Mouse (Mus musculus): ENCODE measurements around the gene Cacna1d. TPM values are rescaled to one million over a fixed set of nuclear protein-coding genes. Genes with fewer than 3 reads are reported as not detected.

Gene Cacna1d
- total and polyA plus RNA-seq, 2 experiments from 2014 or later: 8.9 to 44.3 TPM

- H3K9ac ChIP-seq (replicated peaks; ENCODE audit: low read length, poor library complexity, severe bottlenecking): no peak overlapping the region
- ATAC-seq (ENCODE audit: low FRiP score) (no peak), DNase-seq (ENCODE audit: low spot score) (no peak)
- no peak for TF ChIP-seq CTCF (IDR thresholded peaks at IDR 0.05)
- no peak overlapping the region for H3K27ac ChIP-seq (ENCODE audit: low read depth, low read length)
- H3K4me2 ChIP-seq (ENCODE audit: low read depth, low read length, poor library complexity, severe bottlenecking): no peak overlapping the region
- 81% methylated on average over 4 of the region's 4 CpGs for WGBS
- H3K4me1 ChIP-seq (ENCODE audit: insufficient read depth, low read length): no peaks in the 10 kb centered on the region
- no peaks in the 10 kb centered on the region for H3K36me3 ChIP-seq (ENCODE audit: insufficient read depth, low read length)
- no peaks in the 10 kb centered on the region for H3K9me3 ChIP-seq (ENCODE audit: low read length)
- H3K27me3 ChIP-seq (ENCODE audit: insufficient read depth, low read length): no peaks in the 10 kb centered on the region
- H3K4me3 ChIP-seq (ENCODE audit: low read depth, low read length): no peak overlapping the region
These were observed 271.4 kb downstream of the Cacna1d start for GRCm38 (mm10) chr14:30219851-30220250.

DNA sequence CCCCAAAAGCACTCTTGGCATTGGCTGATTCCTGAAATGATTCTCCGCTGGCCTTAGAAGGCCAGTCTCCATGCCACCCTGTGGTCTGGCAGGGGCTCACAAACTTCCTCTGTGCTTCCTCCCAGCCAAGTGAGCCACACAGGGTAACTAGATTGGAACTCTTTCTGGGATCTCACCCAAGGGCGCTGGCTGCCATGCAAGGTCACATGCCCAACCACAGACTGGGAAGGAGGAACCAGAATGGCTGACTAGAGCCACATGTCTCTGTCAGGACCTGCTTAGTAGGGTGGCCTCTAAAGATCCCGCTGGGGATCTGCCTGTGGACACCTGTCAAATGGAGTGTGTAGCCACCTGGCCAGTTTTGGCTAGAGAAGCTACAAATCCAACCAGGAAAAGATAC lies 273.1 kb downstream of the Cacna1d start:
- Histone ChIP-seq H3K4me2 (ENCODE audit: low read depth, low read length, poor library complexity, severe bottlenecking) (no peak overlapping the region), H3K27me3 (ENCODE audit: insufficient read depth, low read length) (no peaks in the 10 kb centered on the region), H3K36me3 (ENCODE audit: insufficient read depth, low read length) (no peaks in the 10 kb centered on the region), H3K4me1 (ENCODE audit: insufficient read depth, low read length) (no peaks in the 10 kb centered on the region), H3K27ac (ENCODE audit: low read depth, low read length) (no peak overlapping the region), H3K9me3 (ENCODE audit: low read length) (no peaks in the 10 kb centered on the region), H3K4me3 (ENCODE audit: low read depth, low read length) (no peak overlapping the region), H3K9ac (replicated peaks; ENCODE audit: low read length, poor library complexity, severe bottlenecking) (no peak overlapping the region)
- no peak for TF ChIP-seq CTCF (IDR thresholded peaks at IDR 0.05)
- 79% methylated on average over 3 of the region's 3 CpGs for WGBS
- ATAC-seq (ENCODE audit: low FRiP score) (peak; percentile 49; the same call in 1 of the 2 replicates), DNase-seq (ENCODE audit: low spot score) (peak; percentile 61)

- no peak overlapping the region for H3K27ac ChIP-seq (ENCODE audit: low read depth, low read length)
- no peak for ATAC-seq (ENCODE audit: low FRiP score)
- H3K4me2 ChIP-seq (ENCODE audit: low read depth, low read length, poor library complexity, severe bottlenecking): no peak overlapping the region
- no peaks in the 10 kb centered on the region for H3K4me1 ChIP-seq (ENCODE audit: insufficient read depth, low read length)
- H3K9me3 ChIP-seq (ENCODE audit: low read length): no peaks in the 10 kb centered on the region
- H3K36me3 ChIP-seq (ENCODE audit: insufficient read depth, low read length): no peaks in the 10 kb centered on the region
- TF ChIP-seq CTCF (IDR thresholded peaks at IDR 0.05): peak; percentile 52
- no peak overlapping the region for H3K9ac ChIP-seq (replicated peaks; ENCODE audit: low read length, poor library complexity, severe bottlenecking)
- H3K4me3 ChIP-seq (ENCODE audit: low read depth, low read length): no peak overlapping the region
- DNase-seq (ENCODE audit: low spot score): peak; percentile 57
- no peaks in the 10 kb centered on the region for H3K27me3 ChIP-seq (ENCODE audit: insufficient read depth, low read length)
- WGBS: 74% methylated on average over 2 of the region's 2 CpGs
These were observed 274.1 kb downstream of the Cacna1d start for GRCm38 (mm10) chr14:30217124-30217523.

GRCm38 (mm10) chr14:30208156-30208555 lies 283.1 kb downstream of the Cacna1d start:
- Histone ChIP-seq H3K4me1 (ENCODE audit: insufficient read depth, low read length) (peaks cover 2% of the 10 kb centered on the region; the same call in 1 of the 2 replicates), H3K36me3 (ENCODE audit: insufficient read depth, low read length) (no peaks in the 10 kb centered on the region), H3K9ac (replicated peaks; ENCODE audit: low read length, poor library complexity, severe bottlenecking) (no peak overlapping the region), H3K4me2 (ENCODE audit: low read depth, low read length, poor library complexity, severe bottlenecking) (no peak overlapping the region), H3K4me3 (ENCODE audit: low read depth, low read length) (no peak overlapping the region), H3K27ac (ENCODE audit: low read depth, low read length) (no peak overlapping the region), H3K27me3 (ENCODE audit: insufficient read depth, low read length) (no peaks in the 10 kb centered on the region), H3K9me3 (ENCODE audit: low read length) (no peaks in the 10 kb centered on the region)
- DNase-seq (ENCODE audit: low spot score): no peak
- TF ChIP-seq CTCF (IDR thresholded peaks at IDR 0.05): no peak
- ATAC-seq (ENCODE audit: low FRiP score): no peak

DNA sequence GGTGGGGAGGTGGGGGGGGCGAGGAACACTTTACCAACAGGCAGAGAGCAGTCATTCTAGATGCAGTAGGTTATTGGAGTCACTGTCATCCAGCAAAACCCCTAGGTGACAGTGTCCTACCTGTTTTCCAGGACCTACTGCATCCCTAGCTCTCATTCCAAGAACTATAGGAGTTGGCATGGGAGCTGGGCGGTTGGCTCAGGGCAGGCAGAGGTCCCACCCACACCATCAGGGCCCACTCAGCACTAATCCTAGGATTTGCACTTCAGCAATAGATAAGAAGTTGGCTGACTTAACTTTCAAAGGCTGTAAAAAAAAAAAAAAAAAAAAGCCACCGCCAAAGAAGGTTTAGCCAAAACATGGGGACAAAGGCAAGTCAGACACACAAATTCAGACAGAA lies 285.4 kb downstream of the Cacna1d start:
- no peak for ATAC-seq (ENCODE audit: low FRiP score)
- WGBS: 46% methylated on average over 3 of the region's 3 CpGs
- TF ChIP-seq CTCF (IDR thresholded peaks at IDR 0.05): no peak

DNA sequence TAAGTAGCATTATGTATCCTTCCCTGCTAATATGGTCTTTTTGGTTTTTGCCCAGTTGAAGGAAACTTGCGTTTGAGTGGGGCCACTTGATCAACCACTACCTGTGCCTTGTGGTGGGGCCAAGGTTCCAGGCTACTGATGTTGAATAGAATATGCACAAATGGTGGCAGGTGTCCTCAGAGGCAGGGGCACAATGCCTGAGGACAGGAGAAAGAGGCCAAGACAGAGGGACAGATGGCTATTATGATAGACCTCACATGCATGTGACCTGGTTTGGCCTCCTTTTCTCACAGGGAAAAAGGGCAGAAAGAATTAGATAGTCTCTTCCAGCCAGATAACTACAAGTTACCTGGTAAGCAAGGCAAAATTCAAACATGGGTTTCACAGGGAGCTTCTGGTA lies 286.7 kb downstream of the Cacna1d start:
- Histone ChIP-seq H3K27me3 (ENCODE audit: insufficient read depth, low read length) (no peaks in the 10 kb centered on the region), H3K4me1 (ENCODE audit: insufficient read depth, low read length) (peaks cover 2% of the 10 kb centered on the region; the same call in 1 of the 2 replicates), H3K27ac (ENCODE audit: low read depth, low read length) (no peak overlapping the region), H3K4me3 (ENCODE audit: low read depth, low read length) (no peak overlapping the region), H3K9me3 (ENCODE audit: low read length) (no peaks in the 10 kb centered on the region), H3K36me3 (ENCODE audit: insufficient read depth, low read length) (no peaks in the 10 kb centered on the region), H3K4me2 (ENCODE audit: low read depth, low read length, poor library complexity, severe bottlenecking) (no peak overlapping the region), H3K9ac (replicated peaks; ENCODE audit: low read length, poor library complexity, severe bottlenecking) (no peak overlapping the region)
- TF ChIP-seq CTCF (IDR thresholded peaks at IDR 0.05): no peak
- DNase-seq (ENCODE audit: low spot score) (no peak), ATAC-seq (ENCODE audit: low FRiP score) (no peak)
- 84% methylated on average over 1 of the region's 1 CpGs for WGBS

More for the DNA sequence above, 285.4 kb downstream of the Cacna1d start:
- Histone ChIP-seq H3K4me3 (ENCODE audit: low read depth, low read length) (no peak overlapping the region), H3K4me1 (ENCODE audit: insufficient read depth, low read length) (peaks cover 2% of the 10 kb centered on the region; the same call in 1 of the 2 replicates), H3K9ac (replicated peaks; ENCODE audit: low read length, poor library complexity, severe bottlenecking) (no peak overlapping the region), H3K4me2 (ENCODE audit: low read depth, low read length, poor library complexity, severe bottlenecking) (no peak overlapping the region), H3K27me3 (ENCODE audit: insufficient read depth, low read length) (no peaks in the 10 kb centered on the region), H3K27ac (ENCODE audit: low read depth, low read length) (no peak overlapping the region), H3K36me3 (ENCODE audit: insufficient read depth, low read length) (no peaks in the 10 kb centered on the region), H3K9me3 (ENCODE audit: low read length) (no peaks in the 10 kb centered on the region)
- DNase-seq (ENCODE audit: low spot score): no peak

Data from midbrain, postnatal 0 days (tissue).